Mouse (Mus musculus): ENCODE measurements around the gene Sox13.

The Sox13 gene

GRCm38 (mm10) chr1:133366951-133367605 is 57.1 kb downstream of the Sox13 start:
- no peak for DNase-seq

- DNase-seq, result no peak
Measured at GRCm38 (mm10) chr1:133364890-133365289, 59.3 kb downstream of the Sox13 start.

GRCm38 (mm10) chr1:133364022-133364630 is 60.1 kb downstream of the Sox13 start:
- DNase-seq, result no peak

DNA sequence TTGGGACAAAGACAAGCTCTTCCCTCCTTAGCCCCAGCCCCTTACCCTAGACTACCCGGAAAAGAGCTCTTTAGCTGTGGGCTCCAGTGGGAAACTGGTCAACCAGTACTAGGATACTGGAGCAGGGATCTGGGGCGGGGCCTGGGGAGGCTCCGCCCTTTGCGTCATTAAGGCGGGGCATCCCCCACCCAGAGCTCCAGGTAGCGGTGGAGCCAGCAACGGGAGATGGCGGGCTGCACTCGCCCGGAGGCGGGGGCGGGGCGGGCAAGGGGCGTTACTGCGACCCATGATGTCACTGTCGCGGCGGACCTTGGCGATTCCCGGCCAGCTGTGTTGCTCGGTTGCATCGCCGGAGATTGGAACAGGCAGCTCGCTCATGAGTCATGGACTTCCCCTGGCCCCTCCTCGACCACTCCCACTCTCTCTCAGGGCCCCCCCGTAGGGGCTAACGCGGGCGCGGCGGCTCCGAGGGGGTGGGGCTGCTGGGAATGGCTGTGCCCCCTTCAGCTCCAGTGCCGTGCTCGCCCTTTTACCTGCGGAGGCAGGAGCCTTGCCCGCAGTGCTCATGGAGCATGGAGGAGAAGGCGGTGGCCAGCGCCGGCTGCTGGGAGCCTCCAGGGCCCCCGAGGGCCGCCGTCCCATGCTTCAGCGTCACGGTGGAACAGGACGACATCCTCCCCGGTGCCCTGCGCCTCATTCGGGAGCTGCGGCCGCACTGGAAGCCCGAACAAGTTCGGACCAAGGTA is 60.7 kb downstream of the Sox13 start, which contains the start of gene Etnk2:
Gene Etnk2, plus strand, starts transcription at position 297 of the 746 bp plus-strand sequence.
- peak; percentile 82 for DNase-seq

GRCm38 (mm10) chr1:133362103-133362502 is 62.1 kb downstream of the Sox13 start:
- DNase-seq, result no peak

- DNase-seq, result no peak
Measured at GRCm38 (mm10) chr1:133361006-133361405, 63.2 kb downstream of the Sox13 start.

- no peak for DNase-seq
Measured at GRCm38 (mm10) chr1:133356330-133356729, 67.8 kb downstream of the Sox13 start.

DNA sequence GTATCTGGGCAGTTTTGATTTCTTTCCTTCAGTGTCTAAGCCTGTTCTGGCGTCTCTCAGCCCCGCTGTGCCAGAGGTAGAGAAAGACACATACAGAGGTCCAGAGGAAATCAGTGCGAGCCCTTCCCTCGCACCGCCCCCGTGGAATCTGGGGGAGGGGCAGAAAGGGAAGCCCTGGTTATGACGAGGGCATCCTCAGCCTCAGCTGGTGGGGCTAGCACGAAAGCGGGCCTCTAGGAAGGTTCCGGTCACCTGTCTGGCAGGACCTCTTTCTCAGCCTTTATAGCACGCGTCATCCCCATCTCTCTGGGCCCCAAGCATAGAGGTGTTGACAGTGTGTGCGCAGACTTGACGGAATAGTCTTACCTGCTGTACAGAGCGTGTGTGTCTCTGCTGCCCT is 68.3 kb downstream of the Sox13 start:
- DNase-seq, result no peak

DNA sequence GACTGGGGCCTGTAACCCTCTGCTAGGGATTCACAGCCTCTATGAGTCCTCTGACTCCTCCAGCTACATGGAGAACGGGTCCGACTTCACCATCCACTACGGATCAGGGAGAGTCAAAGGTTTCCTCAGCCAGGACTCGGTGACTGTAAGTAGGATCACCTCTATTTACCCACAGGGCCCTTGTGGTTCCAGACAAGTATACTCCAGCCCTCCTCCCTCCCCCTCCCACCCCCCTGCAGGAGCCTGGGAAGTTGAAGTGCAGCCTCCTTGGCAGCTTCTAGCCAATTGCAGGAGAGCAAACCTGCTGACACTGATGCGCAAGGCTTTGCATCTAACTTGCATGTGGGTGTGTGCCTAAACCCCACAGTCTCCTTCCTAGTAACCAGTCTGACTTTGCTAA is 68.7 kb downstream of the Sox13 start:
- DNase-seq, result no peak

DNA sequence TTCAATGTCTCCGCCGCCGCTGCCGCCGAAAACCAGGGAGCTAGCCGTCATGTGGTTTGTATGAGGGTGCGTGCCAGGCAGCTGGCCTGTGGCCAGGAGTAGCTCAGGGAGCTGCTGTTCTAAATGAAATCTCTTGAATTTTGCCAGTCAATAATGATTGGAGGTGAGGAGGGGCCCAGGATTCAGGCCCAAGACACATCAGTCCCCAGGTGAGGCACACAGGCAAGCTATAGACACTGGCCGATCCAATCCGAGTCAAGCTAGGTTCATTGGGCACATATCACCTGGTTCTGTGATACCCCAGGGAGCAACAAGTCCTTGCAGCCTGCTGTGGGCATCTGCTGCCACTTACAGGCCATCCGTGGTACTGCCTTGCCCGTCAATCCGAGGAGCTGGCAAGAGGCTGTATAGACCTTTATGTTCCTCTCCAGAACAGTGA is 70.8 kb downstream of the Sox13 start:
- DNase-seq, result peak; percentile 84

GRCm38 (mm10) chr1:133351762-133352161 is 72.4 kb downstream of the Sox13 start:
- DNase-seq, result no peak

- DNase-seq, result no peak
Measured at GRCm38 (mm10) chr1:133350210-133350609, 74.0 kb downstream of the Sox13 start, which contains the start of gene Ren1. Gene Ren1 (plus strand): TSS chr1:133350510.

GRCm38 (mm10) chr1:133347693-133348520 is 76.3 kb downstream of the Sox13 start:
- DNase-seq, result peak; percentile 47

DNA sequence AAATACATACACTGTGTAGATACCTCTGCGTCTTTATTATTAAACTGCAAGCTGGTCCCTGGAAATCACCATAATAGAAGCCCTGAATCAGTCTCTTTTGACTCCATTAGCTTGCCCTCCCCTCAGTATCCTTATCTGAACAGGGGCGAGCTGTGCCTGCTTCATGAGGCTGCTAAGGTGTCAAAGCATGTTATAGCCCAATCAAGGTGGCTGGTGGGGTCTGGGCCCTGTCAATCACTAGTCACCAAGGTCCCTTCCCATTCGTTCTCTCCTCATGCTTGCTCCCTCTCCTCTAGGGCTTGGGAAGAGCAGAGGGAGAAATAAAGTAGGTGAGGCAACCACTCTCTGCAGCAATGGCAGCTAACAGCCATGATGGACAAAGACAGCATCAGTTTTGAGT is 77.0 kb downstream of the Sox13 start:
- no peak for DNase-seq

DNA sequence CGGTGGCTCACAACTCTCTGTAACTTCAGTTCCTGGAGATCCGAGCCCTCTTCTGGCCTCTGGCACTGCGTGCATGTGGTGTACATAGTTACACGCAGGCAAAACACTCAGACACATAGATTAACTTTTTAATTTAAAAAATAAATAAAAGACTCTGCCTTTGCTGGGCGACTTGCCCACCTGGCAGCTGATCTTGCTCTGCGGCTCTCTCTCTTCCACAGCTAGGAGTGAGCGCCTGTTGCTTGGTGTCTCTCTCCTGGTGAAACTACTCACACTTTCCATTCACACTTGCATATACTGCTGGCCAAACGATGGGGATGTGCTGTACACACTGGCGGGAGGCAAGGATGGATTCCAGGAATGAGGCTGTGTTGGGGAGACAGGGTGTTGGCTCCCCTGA is 77.6 kb downstream of the Sox13 start:
- DNase-seq, result no peak

GRCm38 (mm10) chr1:133344357-133344756 is 79.8 kb downstream of the Sox13 start:
- DNase-seq, result no peak

DNA sequence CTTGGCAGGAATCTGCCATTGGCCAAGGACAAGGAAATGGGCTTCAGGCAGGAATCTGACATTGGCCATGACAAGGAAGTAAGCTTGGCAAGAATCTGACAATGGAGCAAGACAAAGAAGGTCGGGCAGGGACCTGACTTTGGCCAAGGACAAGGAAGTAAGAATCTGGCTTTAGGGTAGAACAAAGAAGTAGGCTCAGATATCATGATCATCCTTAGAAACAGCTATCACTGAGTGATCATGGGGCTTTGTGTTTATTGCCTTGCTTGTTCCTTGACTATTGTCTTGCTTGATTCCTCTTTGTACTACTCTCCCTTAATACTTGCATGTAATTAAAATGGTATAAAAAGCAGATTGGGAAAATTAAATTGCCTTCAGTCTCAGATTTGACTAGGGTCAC is 83.8 kb downstream of the Sox13 start:
- peak; percentile 20 for DNase-seq

- no peak for DNase-seq
Measured at GRCm38 (mm10) chr1:133333937-133334336, 90.2 kb downstream of the Sox13 start.

GRCm38 (mm10) chr1:133332656-133333430 is 91.3 kb downstream of the Sox13 start:
- no peak for DNase-seq

Measured in lung, postnatal 36 days (tissue).